Mouse (Mus musculus) CH12.LX (cell line): ENCODE measurements at regions not wholly inside any gene's neighbourhood (a gene's known extent, or its start where the extent isn't known, plus 50 kb on each side); places are given as distances from the start of the nearest gene placed in this dataset.

ENCODE experiments used
- CTCF ChIP-seq, 2 experiments: IDR thresholded peaks in 1 of 2; conservative IDR thresholded peaks in 1 of 2; 2 replicates each; pipeline ENCODE4 v1.5.1; 2011 to 2012; ENCODE audit warnings: low read depth in 2 of 2, low read length in 2 of 2, improper control_type of control experiment in 1 of 2, inconsistent platforms in 1 of 2, mild to moderate bottlenecking in 1 of 2, moderate library complexity in 1 of 2
- KAT2A ChIP-seq: IDR thresholded peaks from 2 replicates; pipeline ENCODE4 v1.6.1; 2012; ENCODE audit warnings: low read length, improper control_type of control experiment, inconsistent platforms; ENCODE audit not compliant: insufficient replicate concordance
- SMC3 ChIP-seq: IDR thresholded peaks from 2 replicates; pipeline ENCODE4 v1.6.1; 2011; ENCODE audit warnings: low read depth, low read length, improper control_type of control experiment
- USF1 ChIP-seq: IDR thresholded peaks from 2 replicates; pipeline ENCODE4 v1.6.1; 2014; ENCODE audit warnings: low read depth, mild to moderate bottlenecking, inconsistent platforms, low read length, improper control_type of control experiment

DNA sequence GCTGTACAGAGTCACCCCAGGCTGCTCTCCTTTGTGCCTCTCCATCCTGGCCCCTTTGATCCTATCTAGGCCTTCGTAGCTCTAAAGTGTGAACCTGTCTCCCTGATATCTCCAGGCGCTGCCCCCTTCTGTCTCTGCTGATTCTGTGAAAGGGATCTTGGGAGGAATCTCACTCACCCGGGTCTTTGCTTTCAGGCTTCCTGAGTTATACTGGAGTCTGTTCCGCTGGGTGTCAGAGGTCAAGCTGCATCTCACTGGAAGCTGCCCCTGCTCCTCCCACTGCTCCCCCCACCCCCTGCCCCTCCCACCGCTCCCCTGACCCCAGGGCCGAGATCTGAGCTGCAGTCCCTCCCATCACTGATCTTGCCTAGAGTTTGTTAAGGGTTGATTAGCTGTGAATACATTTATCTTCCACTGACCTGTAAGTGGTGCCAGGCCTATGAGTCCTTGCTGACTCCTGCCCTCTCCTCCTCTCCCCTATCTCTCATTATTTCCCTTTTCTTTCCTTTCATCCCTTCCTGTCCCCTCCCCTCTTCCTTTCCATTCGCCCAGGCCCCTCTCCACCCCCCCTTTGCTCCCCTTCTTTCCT lies 661.6 kb downstream of the Tbc1d22a start:
- TF ChIP-seq KAT2A (no peak), CTCF (conservative IDR thresholded peaks at IDR 0.05 in 1 of 2, IDR thresholded peaks at IDR 0.05 in 1 of 2; ENCODE audit: low read depth in 2 of 2, low read length in 2 of 2) (no peak), SMC3 (no peak), USF1 (no peak)
